Mouse (Mus musculus): Measurements from ENCODE around the gene Mettl9. TPM values are rescaled to one million over a fixed set of nuclear protein-coding genes. Genes with fewer than 3 reads are reported as not detected.

The Mettl9 gene
- 29.1 and 29.9 TPM in 2 replicates for polyA plus RNA-seq (2012)

GRCm38 (mm10) chr7:121033856-121034652 lies at the start of gene Mettl9:
Mettl9 (plus strand) TSS chr7:121034445.

GRCm38 (mm10) chr7:121074281-121074680 lies 40.0 kb downstream of the Mettl9 start, which contains the start of gene Igsf6:
Igsf6 (minus strand) TSS chr7:121074572.

DNA sequence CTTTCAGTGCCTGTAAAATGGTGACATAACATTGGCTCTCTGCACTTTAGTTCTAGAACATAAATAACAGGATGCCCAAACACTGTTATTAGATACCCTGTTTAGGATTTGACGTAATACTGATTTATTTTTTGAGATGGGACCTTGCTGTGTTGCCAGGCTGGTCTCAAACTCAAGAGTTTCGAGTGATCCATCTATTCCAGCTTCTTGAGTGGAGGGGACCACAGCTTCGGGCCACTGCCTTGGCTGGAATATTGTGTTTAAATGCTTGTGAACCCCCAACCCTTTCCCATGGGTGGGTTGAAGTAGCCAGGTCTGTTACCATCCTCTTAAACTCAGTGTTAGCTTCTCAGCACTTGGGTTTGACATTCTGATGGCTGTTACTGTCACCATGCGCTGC lies 47.1 kb downstream of the Mettl9 start, which contains the start of gene Otoa:
Gene Otoa, plus strand, starts transcription at position 301 of the 400 bp plus-strand sequence.

Other genes with a start within 250 kb of the Mettl9 start
- gene Gm5737, start 222.1 kb upstream of the Mettl9 start, polyA plus RNA-seq (2012): not detected in 2 replicates
- 87.6 and 109 TPM in 2 replicates for gene Eef2k, start 191.6 kb upstream of the Mettl9 start, polyA plus RNA-seq (2012)
- gene Polr3e, start 116.7 kb upstream of the Mettl9 start, polyA plus RNA-seq (2012): 24.5 and 27.9 TPM in 2 replicates
- 4.2 and 5.8 TPM in 2 replicates for gene Cdr2, start 52.1 kb upstream of the Mettl9 start, polyA plus RNA-seq (2012)
- not detected in 2 replicates for gene Mfsd13b, start 51.9 kb upstream of the Mettl9 start, polyA plus RNA-seq (2012)
- gene Igsf6, start 40.1 kb downstream of the Mettl9 start, polyA plus RNA-seq (2012): 15.8 and 23.3 TPM in 2 replicates
- gene Otoa, start 47.2 kb downstream of the Mettl9 start, polyA plus RNA-seq (2012): not detected in 2 replicates

Measured in megakaryocyte-erythroid progenitor cell, adult 5 weeks (primary cell).